Mouse (Mus musculus): ENCODE results near the gene Gm4301.
"Not testable (repeated sequence)": the region's sequence is repeated elsewhere in the genome, so short reads cannot be mapped to it uniquely, and the experiment has no call there.

Gm4301 gene

GRCm38 (mm10) chr10:100335376-100335775 lies at the start of gene Gm4301:
Gene Gm4301, plus strand, starts transcription at chr10:100335676.
- DNase-seq, result not testable (repeated sequence)

GRCm38 (mm10) chr10:100296105-100296504 lies 39.4 kb upstream of the Gm4301 start:
- DNase-seq, result no peak

- DNase-seq, result not testable (repeated sequence)
These were observed 35.4 kb upstream of the Gm4301 start for GRCm38 (mm10) chr10:100300106-100300505.

GRCm38 (mm10) chr10:100340536-100340935 lies 5.1 kb downstream of the Gm4301 start, which contains the start of gene Gm4302:
Gene Gm4302, plus strand, starts transcription at chr10:100340836.
- DNase-seq, result not testable (repeated sequence)

- not testable (repeated sequence) for DNase-seq
These were observed 10.2 kb downstream of the Gm4301 start, which contains the start of gene Gm4303 for GRCm38 (mm10) chr10:100345672-100346071. Gene Gm4303, plus strand, starts transcription at chr10:100345972.

- DNase-seq, result not testable (repeated sequence)
These were observed 15.3 kb downstream of the Gm4301 start, which contains the start of gene Gm4305 for GRCm38 (mm10) chr10:100350793-100351192. Gene Gm4305, plus strand, starts transcription at chr10:100351093.

GRCm38 (mm10) chr10:100356841-100357240 lies 21.4 kb downstream of the Gm4301 start:
- DNase-seq, result peak; percentile 1

- not testable (repeated sequence) for DNase-seq
These were observed 25.6 kb downstream of the Gm4301 start, which contains the start of gene Gm4307 for GRCm38 (mm10) chr10:100361038-100361437. Gene Gm4307, plus strand, starts transcription at chr10:100361338.

GRCm38 (mm10) chr10:100382460-100382859 lies 47.0 kb downstream of the Gm4301 start, which contains the start of gene Gm4312:
Gene Gm4312, minus strand, starts transcription at chr10:100382560.
- not testable (repeated sequence) for DNase-seq
